Mouse (Mus musculus) liver, postnatal 0 days (tissue): ENCODE data around the gene Tnfrsf19. TPM values are rescaled to one million over a fixed set of nuclear protein-coding genes. Genes with fewer than 3 reads are reported as not detected.

ENCODE experiments used
- ATAC-seq: fragments of 200-750 bp; cut with Nextera tagmentation; 2 replicates; pipeline ENCODE4 v1.8.0; 2017; ENCODE audit warnings: mild to moderate bottlenecking, moderate library complexity
- DNase-seq: peaks from one replicate; pipeline ENCODE4 v3.0.0-alpha.2; 2016
- H3K27ac ChIP-seq: fragments of 300-500 bp; sonication (generic); 2 replicates; pipeline ENCODE4 v1.5.1; 2014; ENCODE audit warnings: antibody characterized with exemption, moderate library complexity, mild to moderate bottlenecking, low read depth
- H3K27me3 ChIP-seq: fragments of 300-500 bp; sonication (generic); 2 replicates; pipeline ENCODE4 v1.6.1; 2014; ENCODE audit warnings: low read length, control low read depth, mixed read lengths; ENCODE audit not compliant: insufficient read depth
- H3K36me3 ChIP-seq: fragments of 300-500 bp; sonication (generic); replicated peaks from 2 replicates; pipeline ENCODE4 v1.6.1; 2014; ENCODE audit warnings: mild to moderate bottlenecking, control low read depth, low read length, moderate library complexity, mixed read lengths; ENCODE audit not compliant: insufficient read depth
- H3K4me1 ChIP-seq: fragments of 300-500 bp; sonication (generic); 2 replicates; pipeline ENCODE4 v1.6.1; 2014; ENCODE audit warnings: antibody characterized with exemption, mild to moderate bottlenecking, control low read depth; ENCODE audit not compliant: insufficient read depth
- H3K4me2 ChIP-seq: fragments of 300-500 bp; sonication (generic); 2 replicates; pipeline ENCODE4 v1.6.1; 2014; ENCODE audit warnings: low read depth, mild to moderate bottlenecking, low read length, moderate library complexity, mixed read lengths
- H3K4me3 ChIP-seq: fragments of 300-500 bp; sonication (generic); 2 replicates; pipeline ENCODE4 v1.5.1; 2014; ENCODE audit warnings: low read depth, low read length
- H3K9ac ChIP-seq: fragments of 300-500 bp; sonication (generic); replicated peaks from 2 replicates; pipeline ENCODE4 v1.6.1; 2014; ENCODE audit warnings: mild to moderate bottlenecking, moderate library complexity
- H3K9me3 ChIP-seq: fragments of 300-500 bp; sonication (generic); 2 replicates; pipeline ENCODE4 v1.6.1; 2016; ENCODE audit warnings: mild to moderate bottlenecking, control low read depth, low read length, mixed read lengths
- CTCF ChIP-seq: sonication (generic); IDR thresholded peaks from 2 replicates; pipeline ENCODE4 v1.5.1; 2016; ENCODE audit warnings: antibody characterized with exemption, low read depth
- EP300 ChIP-seq: IDR thresholded peaks from 2 replicates; pipeline ENCODE4 v1.6.1; 2016; ENCODE audit warnings: antibody characterized with exemption, low read depth, mild to moderate bottlenecking
- WGBS: fragments of 180-500 bp; shearing (Covaris S2); extraction: QIAGEN DNeasy Blood & Tissue Kit; methylation state at CpG from one replicate; pipeline ENCODE4 v1.1.7; 2014; ENCODE audit not compliant: insufficient replicate concordance; 5-methylcytosine and 5-hydroxymethylcytosine counted together
- polyA plus RNA-seq: library from polyadenylated mRNA; unstranded; fragments of >200 nt; fragmentation: Nextera tagmentation; extraction: Ambion mirVana; gene quantifications from 2 replicates; pipeline ENCODE4 v1.2.1, GENCODE M21; 2015

The Tnfrsf19 gene
- 2.4 and 2.5 TPM in 2 replicates for polyA plus RNA-seq

DNA sequence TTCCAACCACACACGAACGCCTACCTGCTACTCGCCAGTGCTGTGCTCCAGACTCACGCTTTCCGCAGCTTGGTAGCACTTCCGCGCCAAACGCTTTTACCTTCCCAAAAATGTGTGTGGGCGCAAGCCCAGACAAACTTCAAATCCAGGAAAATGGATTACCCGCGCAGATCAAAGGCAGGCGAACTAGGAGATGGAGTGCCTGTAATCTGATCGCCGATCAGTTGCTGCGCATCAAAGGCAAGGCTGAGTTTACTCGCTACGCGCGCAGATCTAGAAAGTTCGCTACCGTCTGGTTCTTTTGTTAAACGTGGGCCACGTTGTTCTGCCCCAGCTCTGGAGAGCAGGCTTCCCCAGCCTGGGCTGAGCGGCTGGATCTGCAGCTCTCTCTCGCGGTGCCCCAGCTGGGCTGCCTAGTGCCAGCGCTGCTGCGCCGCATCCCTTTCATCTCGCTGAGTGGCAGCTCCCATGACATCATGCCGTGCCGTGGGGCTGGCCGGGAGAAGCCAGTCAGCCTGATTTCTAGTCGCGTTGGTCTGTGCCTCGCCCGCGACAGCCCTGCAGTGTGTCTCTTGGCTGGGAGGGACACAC is at the start of gene Tnfrsf19:
Gene Tnfrsf19 (minus strand): TSS at position 400 of the 591 bp plus-strand sequence.
- TF ChIP-seq EP300 (no peak), CTCF (no peak)
- ATAC-seq, result peak; percentile 94
- Histone ChIP-seq H3K27me3 (peaks cover 8% of the 10 kb centered on the region; the same call in 1 of the 2 replicates), H3K36me3 (no peaks in the 10 kb centered on the region), H3K27ac (peak within 1 kb of the TSS; percentile 44), H3K4me1 (peaks cover 3% of the 10 kb centered on the region; the same call in 1 of the 2 replicates), H3K9me3 (no peaks in the 10 kb centered on the region), H3K9ac (peak within 1 kb of the TSS; percentile 47), H3K4me3 (peak within 1 kb of the TSS; percentile 47), H3K4me2 (peak within 1 kb of the TSS; percentile 66)
- WGBS, result under 1% methylated on average over 38 of the region's 38 CpGs
- DNase-seq, result peak; percentile 80

DNA sequence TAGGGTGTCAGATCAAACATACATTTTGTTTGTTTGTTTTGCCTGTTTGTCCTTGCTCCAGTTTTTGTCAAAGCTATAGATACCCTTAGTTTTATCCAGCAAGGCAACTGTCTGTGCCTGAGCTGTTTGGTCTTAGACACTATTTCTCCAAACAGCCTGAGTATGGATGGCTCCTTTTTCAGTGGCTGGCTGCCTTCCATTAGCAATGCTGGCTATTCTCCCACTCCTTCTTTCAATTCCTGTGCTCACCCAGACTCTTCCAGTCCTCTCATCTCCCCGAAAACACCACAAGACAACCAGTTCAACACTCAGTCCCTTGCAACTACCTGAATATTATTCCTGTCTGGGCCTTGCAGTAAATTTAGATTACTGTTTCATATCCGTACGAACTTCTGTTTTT is 45.8 kb upstream of the Tnfrsf19 start:
- TF ChIP-seq EP300 (no peak), CTCF (no peak)
- H3K4me3 ChIP-seq, result no peak overlapping the region
- no peaks in the 10 kb centered on the region for H3K4me1 ChIP-seq
- H3K9ac ChIP-seq, result no peak overlapping the region
- DNase-seq (no peak), ATAC-seq (no peak)
- 80% methylated on average over 3 of the region's 3 CpGs for WGBS
- no peak overlapping the region for H3K4me2 ChIP-seq
- no peaks in the 10 kb centered on the region for H3K36me3 ChIP-seq
- no peaks in the 10 kb centered on the region for H3K27me3 ChIP-seq
- no peak overlapping the region for H3K27ac ChIP-seq
- no peaks in the 10 kb centered on the region for H3K9me3 ChIP-seq

DNA sequence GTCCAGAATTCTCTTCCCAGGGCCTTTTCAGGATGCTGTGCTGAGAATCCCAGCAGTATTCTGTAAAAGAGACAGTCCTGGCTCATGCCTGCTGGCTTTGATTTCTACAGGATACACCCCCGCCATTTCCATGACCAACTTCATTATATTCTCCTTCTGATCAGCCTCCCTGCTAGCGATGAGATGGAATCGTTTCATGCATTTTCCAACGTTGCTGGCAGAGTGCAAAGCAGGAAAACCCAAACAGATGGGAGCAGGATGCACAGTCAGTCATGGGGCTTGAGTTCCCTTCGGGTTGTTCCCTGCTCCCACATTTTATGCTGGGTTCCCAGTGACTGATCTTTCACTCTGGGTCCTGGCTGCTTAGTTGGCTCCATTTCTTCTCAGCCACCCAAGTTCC is 44.7 kb upstream of the Tnfrsf19 start:
- no peaks in the 10 kb centered on the region for H3K4me1 ChIP-seq
- ATAC-seq, result no peak
- no peak overlapping the region for H3K9ac ChIP-seq
- H3K27ac ChIP-seq, result no peak overlapping the region
- no peak for DNase-seq
- no peaks in the 10 kb centered on the region for H3K36me3 ChIP-seq
- WGBS, result 75% methylated on average over 5 of the region's 5 CpGs
- H3K9me3 ChIP-seq, result no peaks in the 10 kb centered on the region
- H3K27me3 ChIP-seq, result no peaks in the 10 kb centered on the region
- H3K4me3 ChIP-seq, result no peak overlapping the region
- no peak for TF ChIP-seq EP300
- TF ChIP-seq CTCF, result no peak
- H3K4me2 ChIP-seq, result no peak overlapping the region

DNA sequence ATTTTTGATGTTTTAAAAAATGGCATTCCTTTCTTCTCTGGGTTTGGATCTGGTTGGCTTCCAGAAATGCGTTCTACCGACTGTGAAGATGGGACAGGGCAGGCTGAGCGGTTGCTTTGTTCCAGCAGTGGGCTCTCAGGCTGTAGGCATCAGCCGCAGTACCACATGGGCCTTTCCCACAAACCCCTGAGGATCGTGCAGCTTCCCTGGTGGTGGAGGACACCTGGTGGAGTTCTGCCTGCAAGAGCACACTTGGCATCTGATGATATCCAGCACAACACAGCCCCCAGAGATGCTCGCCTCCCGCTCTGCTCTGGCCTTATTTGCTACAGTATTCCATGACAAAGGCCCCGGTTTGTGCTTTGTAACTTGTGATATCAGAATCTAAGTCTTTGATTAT is 41.9 kb upstream of the Tnfrsf19 start:
- DNase-seq (no peak), ATAC-seq (no peak)
- WGBS, result 67% methylated on average over 8 of the region's 8 CpGs
- H3K9ac ChIP-seq, result no peak overlapping the region
- H3K9me3 ChIP-seq, result no peaks in the 10 kb centered on the region
- no peak overlapping the region for H3K4me2 ChIP-seq
- H3K4me1 ChIP-seq, result no peaks in the 10 kb centered on the region
- no peak overlapping the region for H3K27ac ChIP-seq
- TF ChIP-seq CTCF (0 out of 2 replicates have a peak, but pooled peaks have one; percentile 15), EP300 (no peak)
- H3K27me3 ChIP-seq, result no peaks in the 10 kb centered on the region
- no peaks in the 10 kb centered on the region for H3K36me3 ChIP-seq
- no peak overlapping the region for H3K4me3 ChIP-seq

DNA sequence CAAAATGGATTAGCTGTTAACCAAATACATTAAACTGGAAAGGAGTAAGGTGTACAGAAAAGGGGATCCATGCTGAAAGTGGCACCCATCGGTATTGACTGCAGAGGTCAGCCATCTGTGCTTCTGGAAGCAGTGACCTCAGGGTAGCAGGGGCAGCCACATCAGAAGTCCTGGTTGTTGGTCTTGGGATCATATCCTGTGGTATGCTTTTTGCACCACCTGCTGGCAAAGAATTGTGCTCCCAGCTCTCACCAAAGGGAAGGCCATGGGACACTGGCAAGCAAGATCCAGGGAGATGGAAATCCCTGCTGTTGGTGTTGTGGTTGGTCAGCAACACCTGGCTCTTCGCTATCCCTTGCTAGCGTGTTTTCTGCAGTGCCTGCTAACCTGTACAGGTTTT is 39.0 kb upstream of the Tnfrsf19 start:
- DNase-seq, result peak; percentile 61
- no peaks in the 10 kb centered on the region for H3K9me3 ChIP-seq

DNA sequence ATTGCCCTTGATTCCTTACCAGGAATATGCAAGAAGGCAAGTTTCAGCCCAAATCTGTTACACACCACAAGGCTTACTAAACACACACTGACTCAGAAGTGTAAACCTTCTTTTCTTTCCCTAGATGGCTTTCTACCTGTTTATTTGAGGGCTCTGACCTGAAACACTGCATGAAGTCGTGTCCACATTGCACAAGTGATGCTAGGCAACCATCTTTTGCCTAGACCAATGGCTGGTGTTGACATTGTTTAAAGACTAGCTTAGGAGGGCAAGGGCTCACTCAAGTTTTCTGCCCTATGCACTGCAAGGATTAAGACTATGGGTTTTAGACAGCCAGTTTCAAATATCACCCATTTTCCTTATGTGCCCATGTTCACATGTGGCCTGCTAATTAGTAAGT is 23.3 kb upstream of the Tnfrsf19 start:
- WGBS, result 35% methylated on average over 1 of the region's 1 CpGs
- Histone ChIP-seq H3K36me3 (no peaks in the 10 kb centered on the region), H3K4me2 (no peak overlapping the region), H3K9ac (no peak overlapping the region), H3K9me3 (no peaks in the 10 kb centered on the region), H3K4me3 (no peak overlapping the region), H3K27ac (no peak overlapping the region), H3K4me1 (no peaks in the 10 kb centered on the region), H3K27me3 (no peaks in the 10 kb centered on the region)
- peak; percentile 78 for ATAC-seq
- TF ChIP-seq EP300, result no peak
- TF ChIP-seq CTCF, result no peak
- DNase-seq, result peak; percentile 21

More for the DNA sequence above, 39.0 kb upstream of the Tnfrsf19 start:
- no peak overlapping the region for H3K4me3 ChIP-seq
- peak; percentile 74 for ATAC-seq
- H3K36me3 ChIP-seq, result no peaks in the 10 kb centered on the region
- no peaks in the 10 kb centered on the region for H3K4me1 ChIP-seq
- H3K9ac ChIP-seq, result no peak overlapping the region
- TF ChIP-seq CTCF, result peak; percentile 80
- no peak for TF ChIP-seq EP300
- H3K4me2 ChIP-seq, result no peak overlapping the region
- H3K27ac ChIP-seq, result no peak overlapping the region
- no peaks in the 10 kb centered on the region for H3K27me3 ChIP-seq
- 59% methylated on average over 3 of the region's 3 CpGs for whole genome bisulfite sequencing

DNA sequence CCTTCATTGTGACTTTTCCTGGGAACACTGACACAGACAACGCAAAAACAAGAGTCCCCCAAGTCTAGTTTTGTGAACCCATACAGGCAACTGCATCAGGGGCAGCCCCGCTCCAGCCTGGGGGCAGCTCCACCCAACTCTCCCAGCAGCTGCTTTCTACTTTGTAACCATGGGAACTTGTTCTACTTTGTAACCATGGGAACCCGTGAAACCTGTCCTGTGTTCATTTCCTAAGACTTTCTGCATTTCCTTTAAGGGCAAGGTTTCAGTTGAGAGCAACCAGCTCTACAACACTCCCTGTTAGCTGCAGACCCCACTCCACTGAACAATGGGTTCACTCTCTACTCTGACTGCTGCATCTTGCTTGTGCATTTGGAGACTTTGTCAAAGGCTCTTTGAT is 15.4 kb upstream of the Tnfrsf19 start:
- WGBS, result 53% methylated on average over 3 of the region's 3 CpGs
- TF ChIP-seq EP300 (no peak), CTCF (no peak)
- no peak overlapping the region for H3K4me3 ChIP-seq
- ATAC-seq, result no peak
- no peaks in the 10 kb centered on the region for H3K27me3 ChIP-seq
- H3K27ac ChIP-seq, result no peak overlapping the region
- no peak overlapping the region for H3K9ac ChIP-seq
- H3K4me2 ChIP-seq, result no peak overlapping the region
- H3K9me3 ChIP-seq, result no peaks in the 10 kb centered on the region
- DNase-seq, result no peak
- 0 out of 2 replicates have a peak, but pooled peaks cover 1% of the 10 kb centered on the region for H3K4me1 ChIP-seq
- no peaks in the 10 kb centered on the region for H3K36me3 ChIP-seq
